Mouse (Mus musculus) ES-Bruce4 (cell line): ENCODE results near the gene Rab11fip5.

Experiments used
- CTCF ChIP-seq: IDR thresholded peaks from one replicate; pipeline ENCODE4 v1.8.1; 2011; ENCODE audit warnings: low read depth, low read length
- EP300 ChIP-seq: IDR thresholded peaks from 2 replicates; pipeline ENCODE4 v1.6.1; 2011; ENCODE audit warnings: low read depth, low read length; ENCODE audit not compliant: insufficient read depth

DNA sequence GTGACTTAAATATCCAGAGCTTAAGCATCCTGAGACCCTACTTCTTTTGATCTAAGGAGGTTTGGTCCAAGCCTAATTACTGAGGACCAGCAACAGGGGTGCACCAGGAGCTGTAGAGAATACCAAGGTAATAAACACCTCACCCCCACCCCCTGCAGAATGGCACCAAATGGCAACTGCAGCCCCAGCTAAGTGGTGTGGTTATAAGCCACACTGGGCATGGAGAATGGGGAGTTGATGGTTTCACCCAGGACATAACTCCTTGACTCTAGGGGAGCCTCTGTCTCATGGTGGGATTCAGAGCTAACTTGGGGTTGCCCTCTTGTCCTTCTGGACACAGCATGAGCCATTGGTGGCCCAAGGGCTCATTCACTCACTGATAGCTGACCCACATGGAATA, 40.2 kb downstream of the Rab11fip5 start:
- no peak for TF ChIP-seq EP300
- no peak for TF ChIP-seq CTCF
